Mouse (Mus musculus) stomach, postnatal 0 days (tissue): ENCODE data around the gene Zfp592. TPM values are rescaled to one million over a fixed set of nuclear protein-coding genes. Genes with fewer than 3 reads are reported as not detected.

Experiments
- ATAC-seq: fragments of 200-750 bp; cut with Nextera tagmentation; 2 replicates; pipeline ENCODE4 v1.8.0; 2017; ENCODE audit not compliant: low FRiP score, low TSS enrichment
- DNase-seq: peaks from one replicate; pipeline ENCODE4 v3.0.0-alpha.2; 2016; ENCODE audit warnings: low spot score
- H3K27ac ChIP-seq: fragments of 300-500 bp; sonication (generic); replicated peaks from 2 replicates; pipeline ENCODE4 v1.5.1; 2014; ENCODE audit warnings: mild to moderate bottlenecking, control low read depth
- H3K27me3 ChIP-seq: fragments of 300-500 bp; sonication (generic); 2 replicates; pipeline ENCODE4 v1.6.1; 2014; ENCODE audit warnings: low read length; ENCODE audit not compliant: control insufficient read depth, insufficient read depth
- H3K36me3 ChIP-seq: fragments of 300-500 bp; sonication (generic); 2 replicates; pipeline ENCODE4 v1.6.1; 2014; ENCODE audit warnings: low read length, mixed read lengths; ENCODE audit not compliant: control insufficient read depth, insufficient read depth
- H3K4me1 ChIP-seq: fragments of 300-500 bp; sonication (generic); replicated peaks from 2 replicates; pipeline ENCODE4 v1.6.1; 2014; ENCODE audit warnings: antibody characterized with exemption; ENCODE audit not compliant: control insufficient read depth, insufficient read depth
- H3K4me2 ChIP-seq: fragments of 300-500 bp; sonication (generic); replicated peaks from 2 replicates; pipeline ENCODE4 v1.6.1; 2014; ENCODE audit warnings: low read depth, mild to moderate bottlenecking, control low read depth, moderate library complexity
- H3K4me3 ChIP-seq: fragments of 300-500 bp; sonication (generic); 2 replicates; pipeline ENCODE4 v1.5.1; 2014; ENCODE audit warnings: low read depth, low read length, control low read depth
- H3K9ac ChIP-seq: fragments of 300-500 bp; sonication (generic); 2 replicates; pipeline ENCODE4 v1.6.1; 2014; ENCODE audit warnings: mild to moderate bottlenecking, low read length, control low read depth, mixed read lengths
- H3K9me3 ChIP-seq: fragments of 300-500 bp; sonication (generic); 2 replicates; pipeline ENCODE4 v1.6.1; 2016; ENCODE audit warnings: low read length; ENCODE audit not compliant: control insufficient read depth
- CTCF ChIP-seq: IDR thresholded peaks from 2 replicates; pipeline ENCODE4 v1.5.1; 2016; ENCODE audit warnings: antibody characterized with exemption, low read depth, mild to moderate bottlenecking, moderate library complexity
- EP300 ChIP-seq: optimal IDR thresholded peaks from 2 replicates; pipeline ENCODE3; 2016; ENCODE audit warnings: antibody characterized with exemption
- WGBS: fragments of 180-500 bp; shearing (Covaris S2); extraction: QIAGEN DNeasy Blood & Tissue Kit; methylation state at CpG from one replicate; pipeline ENCODE4 v1.1.7; 2014; 5-methylcytosine and 5-hydroxymethylcytosine counted together
- polyA plus RNA-seq: library from polyadenylated mRNA; unstranded; fragments of >200 nt; fragmentation: Nextera tagmentation; extraction: Ambion mirVana; gene quantifications from 2 replicates; pipeline ENCODE4 v1.2.1, GENCODE M21; 2015

Gene Zfp592
- polyA plus RNA-seq, 1 experiment from 2014 or later = 3.0 TPM

DNA sequence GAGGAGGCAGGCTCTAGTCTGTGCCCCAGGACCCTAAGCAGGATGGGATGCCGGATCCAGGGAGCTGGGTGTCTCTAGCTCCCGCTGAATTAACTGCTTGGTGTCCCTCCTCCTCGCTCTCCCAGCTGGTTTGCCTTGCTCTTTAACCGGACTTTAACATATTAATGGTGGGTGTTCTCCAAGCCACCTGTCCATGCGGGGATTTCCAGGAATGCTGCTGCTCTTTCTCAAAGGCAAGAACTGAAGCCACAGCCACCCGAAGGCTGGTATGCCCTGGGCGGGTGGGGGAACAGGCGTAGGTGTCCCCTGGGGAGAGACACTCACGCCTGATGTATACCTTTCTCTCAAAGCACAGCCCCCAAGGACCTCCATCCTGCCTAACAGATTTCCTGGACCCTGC lies 69.9 kb downstream of the Zfp592 start:
- WGBS = 68% methylated on average over 9 of the region's 9 CpGs
- ATAC-seq = no peak
- H3K9me3 ChIP-seq = no peaks in the 10 kb centered on the region
- H3K4me1 ChIP-seq = no peaks in the 10 kb centered on the region
- TF ChIP-seq CTCF = no peak
- no peak for TF ChIP-seq EP300
- DNase-seq = no peak
- H3K36me3 ChIP-seq = no peaks in the 10 kb centered on the region
- no peak overlapping the region for H3K27ac ChIP-seq
- H3K4me2 ChIP-seq = no peak overlapping the region
- no peak overlapping the region for H3K4me3 ChIP-seq
- no peaks in the 10 kb centered on the region for H3K27me3 ChIP-seq
- no peak overlapping the region for H3K9ac ChIP-seq

DNA sequence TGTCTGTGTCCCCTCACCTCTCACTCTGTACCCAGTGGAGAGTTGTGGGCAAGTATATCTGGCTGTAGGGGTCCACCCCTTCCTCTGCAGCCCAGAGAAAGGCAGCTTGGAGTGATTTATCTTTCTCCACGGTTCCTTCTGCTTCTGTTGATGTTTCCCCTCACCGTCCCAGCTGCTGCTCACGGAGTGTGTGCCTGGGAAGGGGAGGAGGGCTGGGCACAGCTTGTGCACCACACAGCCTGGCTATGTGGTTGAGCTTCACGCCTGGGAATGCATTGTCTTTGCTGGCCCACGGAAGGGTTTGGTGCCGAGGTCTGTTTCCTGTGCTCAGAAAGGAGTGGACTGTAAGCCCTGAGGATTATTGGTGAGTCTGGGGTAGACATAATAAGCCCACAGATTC lies 73.2 kb downstream of the Zfp592 start:
- 14% methylated on average over 6 of the region's 6 CpGs for WGBS
- Histone ChIP-seq H3K4me3 (no peak overlapping the region), H3K9ac (no peak overlapping the region), H3K27me3 (no peaks in the 10 kb centered on the region), H3K9me3 (no peaks in the 10 kb centered on the region), H3K27ac (no peak overlapping the region), H3K4me2 (no peak overlapping the region), H3K4me1 (no peaks in the 10 kb centered on the region), H3K36me3 (no peaks in the 10 kb centered on the region)
- TF ChIP-seq CTCF (no peak), EP300 (no peak)
- ATAC-seq (no peak), DNase-seq (no peak)

DNA sequence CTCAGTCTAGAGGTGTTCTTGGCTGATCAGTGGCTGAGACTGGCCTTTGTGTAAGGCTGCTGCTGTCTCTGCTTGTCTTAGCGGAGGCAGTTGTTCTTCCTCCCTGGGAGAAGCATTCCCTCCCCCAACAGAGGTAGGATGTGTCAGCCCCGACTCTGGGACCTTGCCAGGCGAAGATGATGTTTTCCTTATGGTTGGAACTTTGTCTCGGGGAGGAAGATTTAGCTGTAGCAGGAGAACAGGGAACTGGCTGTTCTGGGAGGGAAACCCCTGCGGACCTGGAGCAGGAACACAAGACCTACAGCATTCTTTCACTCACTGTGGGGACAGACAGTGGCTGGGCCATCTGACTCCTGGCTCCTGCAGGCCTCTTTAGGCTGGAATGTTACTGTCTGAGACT lies 79.0 kb downstream of the Zfp592 start:
- Histone ChIP-seq H3K36me3 (no peaks in the 10 kb centered on the region), H3K27ac (no peak overlapping the region), H3K9me3 (no peaks in the 10 kb centered on the region), H3K27me3 (no peaks in the 10 kb centered on the region), H3K4me1 (peaks cover 2% of the 10 kb centered on the region; the same call in 1 of the 2 replicates), H3K4me2 (no peak overlapping the region), H3K4me3 (no peak overlapping the region), H3K9ac (no peak overlapping the region)
- 26% methylated on average over 5 of the region's 5 CpGs for WGBS
- TF ChIP-seq CTCF = no peak
- no peak for TF ChIP-seq EP300
- ATAC-seq = no peak
- peak; percentile 43 for DNase-seq

DNA sequence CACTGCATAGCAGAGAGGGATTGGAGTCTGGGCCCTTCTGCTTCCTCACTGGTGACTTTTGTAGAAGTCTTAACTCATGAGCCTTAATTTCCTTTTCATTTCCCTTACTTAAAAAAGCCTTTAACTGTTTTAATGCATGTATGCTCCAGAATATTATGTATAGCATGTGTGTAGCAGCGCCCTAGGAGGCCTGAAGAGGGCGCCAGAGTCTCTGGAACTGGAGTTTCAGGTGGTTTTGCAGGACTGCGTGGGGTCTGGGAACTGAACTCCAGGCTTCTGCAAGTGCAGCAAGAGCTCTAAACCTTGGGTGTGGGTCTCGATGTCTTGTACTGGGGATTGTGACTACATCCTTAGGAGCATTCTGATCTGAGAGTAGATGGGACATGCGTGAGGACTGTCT lies 79.8 kb downstream of the Zfp592 start:
- Histone ChIP-seq H3K4me1 (peaks cover 2% of the 10 kb centered on the region; the same call in 1 of the 2 replicates), H3K9ac (no peak overlapping the region), H3K4me3 (no peak overlapping the region), H3K36me3 (no peaks in the 10 kb centered on the region), H3K9me3 (no peaks in the 10 kb centered on the region), H3K4me2 (no peak overlapping the region), H3K27ac (no peak overlapping the region), H3K27me3 (no peaks in the 10 kb centered on the region)
- 87% methylated on average over 5 of the region's 5 CpGs for WGBS
- ATAC-seq = no peak
- TF ChIP-seq CTCF (peak; percentile 53), EP300 (no peak)
- no peak for DNase-seq

DNA sequence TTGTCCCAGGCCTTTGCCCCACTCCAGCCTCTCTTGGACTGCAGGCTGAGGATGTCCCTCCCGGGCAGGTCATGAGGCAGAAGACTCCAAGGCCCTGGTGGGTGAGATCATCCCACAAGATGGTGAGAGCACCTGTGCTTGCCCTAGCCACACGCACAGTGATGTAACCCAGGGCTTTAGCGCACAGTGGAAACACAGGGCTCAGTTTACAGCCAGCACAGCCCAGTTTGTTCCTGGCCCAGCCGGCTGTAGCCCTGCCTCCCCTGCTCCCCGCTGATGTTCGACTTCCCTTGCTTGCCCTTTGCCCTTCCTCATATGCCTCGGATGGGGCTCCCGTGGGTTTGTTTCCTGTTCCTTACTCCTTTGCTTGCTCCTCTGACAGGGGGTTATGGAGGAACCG lies 81.1 kb downstream of the Zfp592 start:
- no peak for DNase-seq
- Histone ChIP-seq H3K9me3 (no peaks in the 10 kb centered on the region), H3K36me3 (no peaks in the 10 kb centered on the region)

DNA sequence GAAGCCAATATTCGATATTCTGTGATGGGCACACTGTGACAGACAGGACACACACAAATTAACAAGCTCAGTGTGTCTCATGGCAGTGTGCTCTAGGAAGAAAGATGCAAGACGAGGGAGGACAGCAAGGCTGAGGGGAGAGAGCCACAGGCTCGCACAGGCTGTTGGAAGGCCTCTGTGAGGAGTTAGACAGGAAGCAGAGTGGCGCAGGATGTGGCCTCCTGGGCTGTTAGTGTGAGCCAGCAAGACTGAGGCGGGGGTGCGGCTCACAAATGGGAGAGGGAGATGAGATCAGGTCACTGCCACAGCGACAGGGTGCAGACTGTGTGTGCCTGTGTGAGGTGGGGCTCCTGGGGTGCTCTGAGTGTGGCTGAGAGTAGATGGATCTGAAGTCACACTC lies 81.8 kb downstream of the Zfp592 start:
- TF ChIP-seq EP300 (no peak), CTCF (no peak)
- H3K4me2 ChIP-seq = no peak overlapping the region
- H3K4me1 ChIP-seq = peaks cover 2% of the 10 kb centered on the region; the same call in 1 of the 2 replicates
- H3K9ac ChIP-seq = no peak overlapping the region
- H3K27ac ChIP-seq = peak overlapping the region; percentile 58
- ATAC-seq = peak; percentile 31
- no peak overlapping the region for H3K4me3 ChIP-seq
- no peaks in the 10 kb centered on the region for H3K36me3 ChIP-seq
- 24% methylated on average over 7 of the region's 7 CpGs for WGBS
- no peak for DNase-seq
- H3K27me3 ChIP-seq = no peaks in the 10 kb centered on the region
- H3K9me3 ChIP-seq = no peaks in the 10 kb centered on the region

More for the DNA sequence above, 81.1 kb downstream of the Zfp592 start:
- Histone ChIP-seq H3K4me2 (no peak overlapping the region), H3K27me3 (no peaks in the 10 kb centered on the region), H3K9ac (no peak overlapping the region), H3K4me1 (peaks cover 2% of the 10 kb centered on the region; the same call in 1 of the 2 replicates), H3K4me3 (no peak overlapping the region), H3K27ac (peak overlapping the region; percentile 58)
- 38% methylated on average over 9 of the region's 9 CpGs for WGBS
- TF ChIP-seq EP300 = no peak
- no peak for TF ChIP-seq CTCF
- peak; percentile 77 for ATAC-seq
